Mouse (Mus musculus): ENCODE results near the gene Arhgap19. TPM values are rescaled to one million over a fixed set of nuclear protein-coding genes. Genes with fewer than 3 reads are reported as not detected.

The Arhgap19 gene
- polyA plus RNA-seq, 1 experiment from 2014 or later, result 10.6 TPM

- Histone ChIP-seq H3K27me3 (no peaks in the 10 kb centered on the region), H3K4me2 (replicated peaks) (no peak overlapping the region), H3K4me3 (no peak overlapping the region), H3K9me3 (no peaks in the 10 kb centered on the region), H3K9ac (replicated peaks) (no peak overlapping the region), H3K36me3 (peaks cover 8% of the 10 kb centered on the region; the same call in 1 of the 2 replicates), H3K4me1 (peaks cover 27% of the 10 kb centered on the region), H3K27ac (replicated peaks) (no peak overlapping the region)
- ATAC-seq (replicated peaks), result no peak
- 62% methylated on average over 2 of the region's 2 CpGs for WGBS
These were observed 78.5 kb downstream of the Arhgap19 start for GRCm38 (mm10) chr19:41723337-41723736.

- no peak overlapping the region for H3K9ac ChIP-seq (replicated peaks)
- no peak overlapping the region for H3K4me3 ChIP-seq
- WGBS, result 65% methylated on average over 8 of the region's 8 CpGs
- H3K36me3 ChIP-seq, result 0 out of 2 replicates have a peak, but pooled peaks cover 2% of the 10 kb centered on the region
- no peak overlapping the region for H3K4me2 ChIP-seq (replicated peaks)
- no peak for ATAC-seq (replicated peaks)
- H3K4me1 ChIP-seq, result peaks cover 44% of the 10 kb centered on the region
- H3K9me3 ChIP-seq, result no peaks in the 10 kb centered on the region
- H3K27ac ChIP-seq (replicated peaks), result peak overlapping the region; percentile 32; the same call in 1 of the 2 replicates
- H3K27me3 ChIP-seq, result no peaks in the 10 kb centered on the region; the same call in 1 of the 2 replicates
These were observed 82.4 kb downstream of the Arhgap19 start for GRCm38 (mm10) chr19:41719436-41719835.

Other genes starting within 250 kb of the Arhgap19 start
- gene Gm340, start 219.7 kb downstream of the Arhgap19 start, polyA plus RNA-seq (2015; fragmentation: Nextera tagmentation; extraction: Ambion mirVana), result 2.9 and 3.1 TPM in 2 replicates
- 17.5 and 21.0 TPM in 2 replicates for gene Slit1, start 58.4 kb downstream of the Arhgap19 start, polyA plus RNA-seq (2015; fragmentation: Nextera tagmentation; extraction: Ambion mirVana)
- gene Frat1, start 27.9 kb upstream of the Arhgap19 start, polyA plus RNA-seq (2015; fragmentation: Nextera tagmentation; extraction: Ambion mirVana), result 34.7 and 35.1 TPM in 2 replicates
- gene Frat2, start 46.1 kb upstream of the Arhgap19 start, polyA plus RNA-seq (2015; fragmentation: Nextera tagmentation; extraction: Ambion mirVana), result 16.9 and 17.9 TPM in 2 replicates
- gene Rrp12, start 94.1 kb upstream of the Arhgap19 start, polyA plus RNA-seq (2015; fragmentation: Nextera tagmentation; extraction: Ambion mirVana), result 16.7 and 17.3 TPM in 2 replicates
- gene Pgam1, start 109.9 kb upstream of the Arhgap19 start, polyA plus RNA-seq (2015; fragmentation: Nextera tagmentation; extraction: Ambion mirVana), result 463 and 466 TPM in 2 replicates
- 76.8 and 78.4 TPM in 2 replicates for gene Exosc1, start 131.4 kb upstream of the Arhgap19 start, polyA plus RNA-seq (2015; fragmentation: Nextera tagmentation; extraction: Ambion mirVana)
- gene Zdhhc16, start 131.4 kb upstream of the Arhgap19 start, polyA plus RNA-seq (2015; fragmentation: Nextera tagmentation; extraction: Ambion mirVana), result 88.5 and 96.9 TPM in 2 replicates
- gene Mms19, start 179.1 kb upstream of the Arhgap19 start, polyA plus RNA-seq (2015; fragmentation: Nextera tagmentation; extraction: Ambion mirVana), result 34.8 and 36.4 TPM in 2 replicates
- gene Ubtd1, start 179.7 kb upstream of the Arhgap19 start, polyA plus RNA-seq (2015; fragmentation: Nextera tagmentation; extraction: Ambion mirVana), result 8.7 and 9.9 TPM in 2 replicates
- gene Ankrd2, start 234.0 kb upstream of the Arhgap19 start, polyA plus RNA-seq (2015; fragmentation: Nextera tagmentation; extraction: Ambion mirVana), result 0.36 and 0.51 TPM in 2 replicates
- 0.96 and 1.2 TPM in 2 replicates for gene Hoga1, start 243.6 kb upstream of the Arhgap19 start, polyA plus RNA-seq (2015; fragmentation: Nextera tagmentation; extraction: Ambion mirVana)